Mouse (Mus musculus) granulocyte monocyte progenitor cell, adult 5-6 weeks (primary cell): ENCODE measurements around the gene Cpt1b. TPM values are rescaled to one million over a fixed set of nuclear protein-coding genes. Genes with fewer than 3 reads are reported as not detected.

Experiments used
- ATAC-seq: replicated peaks from 2 replicates; pipeline ENCODE4 v1.8.0; 2016; ENCODE audit warnings: mild to moderate bottlenecking, moderate TSS enrichment, inconsistent platforms; ENCODE audit not compliant: poor library complexity, severe bottlenecking
- total RNA-seq, 2 experiments: library from RNA; stranded (forward) in 1 of 2; stranded (reverse) in 1 of 2; fragments of 200-712, 200-1000 nt in 1 of 2; fragments of >200 nt in 1 of 2; fragmentation: Nextera tagmentation in 1 of 2; gene quantifications; 2 replicates each; pipeline ENCODE4 v1.2.3; 2014 to 2017

The Cpt1b gene
- total RNA-seq (2014; fragmentation: Nextera tagmentation): 2.8 and 2.9 TPM in 2 replicates
- 1.5 TPM in 1 of 2 replicates, not detected in the other for total RNA-seq (2017)

- no peak for ATAC-seq
Observed at GRCm38 (mm10) chr15:89425711-89426121, at the start of gene Cpt1b. Gene Cpt1b, minus strand, starts transcription at chr15:89425863.

DNA sequence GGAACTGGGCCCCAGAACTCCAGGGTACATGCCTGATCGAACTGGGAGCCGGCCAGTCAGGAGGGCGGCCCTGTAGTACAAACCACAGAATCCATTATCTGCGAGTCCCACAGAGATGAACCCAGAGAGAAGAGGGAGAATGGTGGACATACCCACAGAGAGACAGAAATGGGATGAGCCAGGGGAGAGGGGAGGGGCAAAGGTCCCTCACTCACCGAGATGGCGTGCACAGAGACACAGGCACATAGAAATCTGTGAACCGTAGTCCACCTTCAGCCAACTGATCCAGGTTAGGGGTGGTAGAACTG, 49.6 kb upstream of the Cpt1b start:
- no peak for ATAC-seq

- ATAC-seq: no peak
Observed at GRCm38 (mm10) chr15:89474596-89475292, 49.1 kb upstream of the Cpt1b start.

- no peak for ATAC-seq
Observed at GRCm38 (mm10) chr15:89473921-89474320, 48.3 kb upstream of the Cpt1b start.

DNA sequence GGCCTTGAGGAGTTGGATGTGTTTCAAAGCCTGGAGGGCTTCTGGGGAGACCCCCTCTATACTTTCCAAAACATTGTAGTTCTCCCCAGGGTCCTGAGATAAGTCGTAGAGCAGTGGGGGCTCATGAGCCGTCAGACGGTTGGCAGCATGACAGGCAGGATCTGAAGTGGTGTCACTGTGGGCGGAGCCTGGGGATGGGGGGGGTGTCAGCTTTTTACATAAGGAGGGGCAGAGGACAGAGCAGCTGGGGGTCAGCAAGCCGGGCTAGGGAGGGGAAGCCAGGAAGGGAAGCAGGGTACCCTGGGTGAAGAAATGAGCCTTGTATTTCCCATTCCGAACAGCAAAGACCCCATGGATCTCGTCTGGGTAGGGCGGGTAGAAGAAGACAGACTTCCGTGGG, 47.7 kb upstream of the Cpt1b start:
- no peak for ATAC-seq

- no peak for ATAC-seq
Observed at GRCm38 (mm10) chr15:89471476-89471875, 45.8 kb upstream of the Cpt1b start.

GRCm38 (mm10) chr15:89468577-89468976, 42.9 kb upstream of the Cpt1b start:
- peak; percentile 65; the same call in 1 of the 2 replicates for ATAC-seq

- ATAC-seq: no peak
Observed at GRCm38 (mm10) chr15:89465052-89465451, 39.4 kb upstream of the Cpt1b start.

DNA sequence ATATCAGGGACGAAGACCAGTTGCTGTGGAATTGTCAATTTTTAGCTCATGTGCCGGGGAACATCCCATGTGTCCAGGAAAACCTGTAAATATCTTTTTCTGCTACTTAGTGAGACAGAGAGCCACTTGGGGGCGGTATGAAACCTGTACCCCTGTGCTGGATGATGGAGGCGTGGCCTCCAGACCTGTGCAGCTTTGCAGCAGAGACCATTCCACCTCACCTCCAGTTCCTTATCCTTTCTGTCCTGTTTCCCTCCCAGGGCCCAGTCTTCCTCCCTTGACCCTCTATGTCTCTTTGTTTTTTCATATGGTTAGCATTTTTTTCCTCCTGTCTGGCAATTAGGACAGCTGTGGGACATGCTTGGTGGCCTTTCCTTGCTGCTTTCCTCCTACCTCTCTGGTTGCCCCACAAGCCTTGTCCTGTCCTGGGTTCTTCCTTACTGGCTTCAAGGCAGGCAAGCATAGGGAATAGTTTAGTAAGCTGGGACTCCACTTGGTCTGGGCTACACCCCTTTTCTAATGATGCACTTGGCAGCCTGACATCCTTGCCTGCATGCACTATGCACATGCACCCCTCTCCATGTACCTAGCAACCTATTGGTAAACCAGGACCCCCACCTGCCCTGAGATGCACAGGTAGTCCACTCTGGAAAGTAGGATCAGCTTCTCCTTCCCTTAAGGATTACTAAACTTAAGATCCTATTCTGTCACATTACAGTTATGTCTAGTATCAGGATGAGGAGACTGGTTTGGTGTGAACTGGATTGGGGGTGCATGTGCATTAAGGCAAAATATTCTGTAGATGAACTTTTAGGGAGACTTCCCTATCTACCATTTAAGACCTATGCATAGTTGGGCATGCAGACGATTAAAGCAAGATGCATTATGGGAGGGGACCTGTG, 37.9 kb upstream of the Cpt1b start:
- peak; percentile 53; the same call in 1 of the 2 replicates for ATAC-seq

GRCm38 (mm10) chr15:89462176-89462575, 36.5 kb upstream of the Cpt1b start:
- ATAC-seq: no peak

DNA sequence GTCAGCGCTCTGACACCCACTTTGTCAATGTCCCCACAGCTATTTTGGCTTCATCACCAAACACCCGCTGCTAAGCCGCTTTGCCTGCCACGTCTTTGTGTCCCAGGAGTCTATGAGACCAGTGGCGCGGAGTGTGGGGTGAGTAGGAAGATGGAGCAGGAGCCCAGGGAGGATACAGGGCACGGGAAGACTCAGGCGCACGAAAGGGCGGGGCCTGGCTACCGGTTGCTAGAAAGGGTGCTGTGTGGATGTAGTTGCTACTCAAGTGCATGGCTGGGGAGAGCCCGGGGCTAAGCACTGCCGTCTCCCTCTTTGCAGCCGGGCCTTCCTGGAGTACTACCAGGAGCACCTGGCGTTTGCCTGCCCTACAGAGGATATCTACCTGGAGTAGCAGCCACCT, 35.7 kb upstream of the Cpt1b start:
- ATAC-seq: no peak

GRCm38 (mm10) chr15:89460298-89460697, 34.6 kb upstream of the Cpt1b start:
- ATAC-seq: no peak

- no peak for ATAC-seq
Observed at GRCm38 (mm10) chr15:89459821-89460220, 34.2 kb upstream of the Cpt1b start.

DNA sequence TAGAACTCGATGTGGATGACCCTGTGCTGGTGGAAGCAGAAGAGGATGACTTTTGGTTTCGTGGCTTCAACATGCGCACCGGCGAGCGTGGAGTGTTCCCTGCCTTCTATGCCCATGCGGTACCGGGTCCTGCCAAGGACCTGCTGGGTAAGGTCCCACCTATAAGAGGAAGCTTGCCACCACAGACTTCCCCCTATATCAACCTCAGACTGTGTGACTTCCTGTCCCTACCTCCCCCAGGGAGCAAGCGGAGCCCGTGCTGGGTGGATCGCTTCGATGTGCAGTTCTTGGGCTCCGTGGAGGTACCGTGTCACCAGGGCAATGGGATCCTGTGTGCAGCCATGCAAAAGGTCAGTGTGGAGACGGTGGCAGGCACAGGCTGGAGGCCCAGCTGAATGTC, 33.3 kb upstream of the Cpt1b start:
- peak; percentile 44 for ATAC-seq

GRCm38 (mm10) chr15:89455642-89456041, 30.0 kb upstream of the Cpt1b start:
- no peak for ATAC-seq

- ATAC-seq: no peak
Observed at GRCm38 (mm10) chr15:89454857-89455256, 29.2 kb upstream of the Cpt1b start.

- no peak for ATAC-seq
Observed at GRCm38 (mm10) chr15:89453865-89454478, 28.3 kb upstream of the Cpt1b start, which contains the start of gene Mapk8ip2. Gene Mapk8ip2, plus strand, starts transcription at chr15:89453913.

- peak; percentile 96 for ATAC-seq
Observed at GRCm38 (mm10) chr15:89452906-89453864, 27.5 kb upstream of the Cpt1b start.

DNA sequence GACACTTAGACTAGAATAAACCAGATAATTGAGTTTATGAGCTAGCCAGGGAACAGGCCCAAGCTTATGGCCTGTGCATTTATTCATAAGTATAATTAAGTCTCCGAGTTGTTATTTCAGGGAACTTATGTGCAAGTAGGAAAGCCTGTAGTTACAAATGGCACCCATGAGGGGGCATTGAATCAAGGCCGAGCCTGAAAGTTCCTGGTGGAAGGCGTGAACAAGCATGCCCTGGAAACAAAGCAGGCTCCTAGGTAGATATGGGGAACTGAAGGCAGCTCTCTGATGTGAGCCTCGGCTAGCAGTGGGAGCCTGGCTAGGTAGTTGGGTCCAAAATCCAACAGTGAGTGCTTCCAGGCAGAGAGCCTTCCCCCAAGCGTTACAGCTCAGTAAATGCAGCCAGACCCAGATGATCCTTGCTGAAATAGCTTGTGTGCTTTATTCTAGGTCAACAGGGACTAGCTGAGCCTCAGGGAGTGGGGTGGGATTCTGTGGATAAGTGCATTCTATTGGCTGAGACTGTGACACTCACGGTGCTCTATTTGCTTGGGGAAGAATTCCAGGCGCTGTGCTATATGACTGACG, 16.9 kb upstream of the Cpt1b start:
- peak; percentile 25; the same call in 1 of the 2 replicates for ATAC-seq
